Mouse (Mus musculus) lung, postnatal 0 days (tissue): ENCODE data around the gene Upb1.

Experiments
- CTCF ChIP-seq: IDR thresholded peaks from 2 replicates; pipeline ENCODE4 v1.5.1; 2016; ENCODE audit warnings: antibody characterized with exemption, mild to moderate bottlenecking
- EP300 ChIP-seq: IDR thresholded peaks from 2 replicates; pipeline ENCODE4 v1.6.1; 2016; ENCODE audit warnings: antibody characterized with exemption, mild to moderate bottlenecking, control low read depth

GRCm38 (mm10) chr10:75390156-75390555, 10.8 kb upstream of the Upb1 start:
- peak; percentile 43 for TF ChIP-seq CTCF
- TF ChIP-seq EP300: no peak
